8 mouse cellular contexts compared by ENCODE assay signal in the genomic region with DNA sequence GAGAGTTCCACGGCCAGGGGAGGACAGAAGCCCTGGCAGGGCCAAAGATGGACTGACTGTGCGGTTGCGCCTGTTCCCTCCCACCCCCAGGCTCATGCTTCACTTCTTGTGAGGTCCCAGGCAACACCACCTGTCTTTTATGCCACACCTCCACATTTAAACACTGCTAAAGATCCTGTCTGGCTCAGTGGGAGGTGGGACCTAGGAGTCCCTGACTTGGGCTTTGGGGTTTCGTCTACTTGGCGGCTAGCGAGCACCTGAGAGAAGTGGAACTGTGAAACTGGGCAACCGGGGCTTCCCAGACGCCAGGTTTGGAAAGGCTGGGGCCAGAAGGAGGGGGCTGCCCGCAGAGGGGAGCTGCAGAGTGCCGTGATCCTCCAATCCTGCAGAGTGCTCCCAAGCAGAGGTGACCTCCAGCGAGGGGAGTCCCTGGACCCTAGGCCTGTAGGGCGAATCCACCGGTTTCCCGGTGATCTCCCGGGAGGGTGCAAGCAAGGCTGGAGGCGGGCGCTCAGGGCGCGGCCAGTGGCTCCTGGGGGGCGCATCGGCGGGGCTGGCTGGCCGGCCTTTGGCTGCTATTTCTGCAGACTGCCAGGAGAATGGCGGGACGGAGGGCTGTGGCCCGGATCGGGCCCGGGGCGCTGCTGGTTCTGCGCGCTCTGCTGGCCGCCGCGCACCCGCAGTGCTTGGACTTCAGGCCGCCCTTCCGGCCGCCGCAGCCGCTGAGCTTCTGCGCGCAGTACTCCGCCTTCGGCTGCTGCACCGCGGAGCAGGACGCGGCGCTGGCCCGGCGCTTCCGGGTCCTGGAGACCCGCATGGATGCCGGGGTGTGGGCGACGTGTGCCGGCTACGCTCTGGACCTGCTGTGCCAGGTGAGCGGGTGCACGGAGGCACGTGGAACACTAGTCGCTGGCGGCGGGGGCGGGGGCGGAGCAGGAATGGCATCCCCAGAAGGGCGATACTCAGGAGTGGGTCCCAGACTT. TPM values are rescaled to one million over a fixed set of nuclear protein-coding genes. Genes with fewer than 3 reads are reported as not detected.
DNase-seq lines count a peak whose midpoint lies in the region; ATAC-seq and TF ChIP-seq lines count a peak whose summit lies in the region.
"Had no signal": no experiment of that assay in that cellular context is flagged by ENCODE, and none has a peak within 500 bp of the region (broad histone marks: within the 10 kb centered on the region; RNA-seq: fewer than 3 reads in every experiment).

Gene Hhipl1 (plus strand): TSS at position 459 of the 983 bp plus-strand sequence.

- no peaks in the 10 kb centered on the region for H3K9me3 ChIP-seq in embryonic facial prominence, embryonic 10.5 days
- H3K9me3 ChIP-seq in heart, postnatal 0 days (replicated peaks; ENCODE audit: control insufficient read depth, low read length), result no peaks in the 10 kb centered on the region

- H3K36me3 ChIP-seq in spleen, adult 2 months (ENCODE audit: control insufficient read depth, insufficient read depth, low read length), result no peaks in the 10 kb centered on the region
- H3K36me3 ChIP-seq in embryonic facial prominence, embryonic 10.5 days (replicated peaks), result no peaks in the 10 kb centered on the region
- H3K36me3 ChIP-seq in heart, postnatal 0 days (replicated peaks; ENCODE audit: control insufficient read depth, insufficient read depth, low read length), result no peaks in the 10 kb centered on the region
- no peaks in the 10 kb centered on the region for H3K36me3 ChIP-seq in myocyte (ENCODE audit: control insufficient read depth, insufficient read depth)

- no peak for TF ChIP-seq POLR2A in spleen, adult 2 months (IDR thresholded peaks at IDR 0.05; ENCODE audit: low read depth, low read length)
- no peak for TF ChIP-seq POLR2A in myocyte (IDR thresholded peaks at IDR 0.05; ENCODE audit: insufficient read length, low read depth)

- H3K79me2 ChIP-seq in myocyte (ENCODE audit: control insufficient read depth, insufficient read depth), result no peaks in the 10 kb centered on the region

- ATAC-seq in heart, postnatal 0 days (ENCODE audit: insufficient read depth, low read depth), result peak; percentile 39

- intact Hi-C loops in left cerebral cortex, postnatal 4 days (cut with DNase I), result no loop called here

- peak within 1 kb of the TSS; percentile 32; the same call in 1 of the 2 replicates for H3K4me3 ChIP-seq in spleen, adult 2 months (ENCODE audit: extremely low read depth, insufficient read depth, insufficient read length)
- H3K4me3 ChIP-seq in embryonic facial prominence, embryonic 10.5 days, result peak within 1 kb of the TSS; percentile 71
- peak within 1 kb of the TSS; percentile 67 for H3K4me3 ChIP-seq in heart, postnatal 0 days (ENCODE audit: low read depth, low read length)
- H3K4me3 ChIP-seq in myocyte, result peak within 1 kb of the TSS; percentile 39
- H3K4me3 ChIP-seq: erythroblast, embryonic 14.5 days had no signal

- H3K27ac ChIP-seq in spleen, adult 2 months (ENCODE audit: insufficient read depth, low read length), result 0 out of 2 replicates have a peak within 1 kb of the TSS, but pooled peaks have one; percentile 24
- H3K27ac ChIP-seq in embryonic facial prominence, embryonic 10.5 days (replicated peaks), result peak within 1 kb of the TSS; percentile 85
- H3K27ac ChIP-seq in heart, postnatal 0 days (ENCODE audit: low read depth), result peak within 1 kb of the TSS; percentile 23; the same call in 1 of the 2 replicates

- DNase-seq in spleen, adult 2 months (ENCODE audit: low read depth in 1 of 2, low spot score in 2 of 2), result no peak
- DNase-seq in spleen, postnatal 14 days (ENCODE audit: low spot score in 2 of 2), result no peak
- peak; percentile 74 for DNase-seq in embryonic facial prominence, embryonic 10.5 days (ENCODE audit: low spot score)
- DNase-seq in heart, postnatal 0 days (ENCODE audit: low spot score), result peak; percentile 38
- peak; percentile 28 for DNase-seq in left cerebral cortex, postnatal 4 days
- no peak for DNase-seq in spleen, postnatal 4 days (ENCODE audit: low spot score in 2 of 2)

- peak within 1 kb of the TSS; percentile 78 for H3ac ChIP-seq in myocyte (ENCODE audit: control insufficient read depth, insufficient read length)

- peak within 1 kb of the TSS; percentile 93 for H3K4me2 ChIP-seq in heart, postnatal 0 days (ENCODE audit: low read depth, low read length)
- peak within 1 kb of the TSS; percentile 77 for H3K4me2 ChIP-seq in myocyte (ENCODE audit: low read depth)

- H3K4me1 ChIP-seq in spleen, adult 2 months (ENCODE audit: control insufficient read depth, insufficient read depth, insufficient read length), result no peaks in the 10 kb centered on the region
- peaks cover 41% of the 10 kb centered on the region for H3K4me1 ChIP-seq in embryonic facial prominence, embryonic 10.5 days
- peaks cover 10% of the 10 kb centered on the region; the same call in 1 of the 2 replicates for H3K4me1 ChIP-seq in heart, postnatal 0 days (ENCODE audit: control insufficient read depth, insufficient read depth)

- H3K9ac ChIP-seq in heart, postnatal 0 days (replicated peaks; ENCODE audit: low read depth, low read length), result peak within 1 kb of the TSS; percentile 75

- peaks cover 6% of the 10 kb centered on the region for H3K27me3 ChIP-seq in spleen, adult 2 months (ENCODE audit: control insufficient read depth, insufficient read depth, low read length)
- H3K27me3 ChIP-seq in embryonic facial prominence, embryonic 10.5 days (replicated peaks; ENCODE audit: low read depth, poor library complexity, severe bottlenecking), result peaks cover 60% of the 10 kb centered on the region
- peaks cover 18% of the 10 kb centered on the region for H3K27me3 ChIP-seq in heart, postnatal 0 days (ENCODE audit: control insufficient read depth, insufficient read depth, low read length)
- H3K27me3 ChIP-seq in myocyte (ENCODE audit: control insufficient read depth, insufficient read depth, insufficient read length), result no peaks in the 10 kb centered on the region

- 6% methylated on average over 66 of the region's 67 CpGs for WGBS in spleen, adult 2 months
- 4% methylated on average over 67 of the region's 67 CpGs for WGBS in embryonic facial prominence, embryonic 10.5 days
- WGBS in heart, postnatal 0 days, result 4% methylated on average over 67 of the region's 67 CpGs

- no peak for TF ChIP-seq CTCF in spleen, adult 2 months (IDR thresholded peaks at IDR 0.05; ENCODE audit: extremely low read depth, insufficient read depth, insufficient read length, insufficient replicate concordance)
- TF ChIP-seq CTCF in heart, postnatal 0 days (IDR thresholded peaks at IDR 0.05; ENCODE audit: low read depth), result peak; percentile 14; the same call in 1 of the 2 replicates

- TF ChIP-seq EP300 in heart, postnatal 0 days (IDR thresholded peaks at IDR 0.05; ENCODE audit: low read depth), result no peak

TF ChIP-seq in myocyte, 11 proteins besides CTCF, POLR2A, EP300 and RAD21:
- TF ChIP-seq TCF12 (IDR thresholded peaks at IDR 0.05; ENCODE audit: insufficient read depth, poor library complexity, severe bottlenecking), result no peak
- no peak for TF ChIP-seq USF1 (IDR thresholded peaks at IDR 0.05; ENCODE audit: low read depth)
- TF ChIP-seq TCF3 (IDR thresholded peaks at IDR 0.05; ENCODE audit: insufficient read length, low read depth), result no peak
- TF ChIP-seq E2F4 (IDR thresholded peaks at IDR 0.05; ENCODE audit: insufficient read depth), result no peak
- TF ChIP-seq MAX (IDR thresholded peaks at IDR 0.05; ENCODE audit: low read depth), result no peak
- TF ChIP-seq MYOD1 (IDR thresholded peaks at IDR 0.05; ENCODE audit: control insufficient read depth in 1 of 3, insufficient read length in 2 of 3, low read depth in 2 of 3), result no peak
- TF ChIP-seq POLR2AphosphoS2 (IDR thresholded peaks at IDR 0.05; ENCODE audit: insufficient read length, low read depth), result no peak
- TF ChIP-seq REST (IDR thresholded peaks at IDR 0.05; ENCODE audit: insufficient read depth, insufficient read length), result no peak
- no peak for TF ChIP-seq CEBPB (IDR thresholded peaks at IDR 0.05; ENCODE audit: insufficient read depth, poor library complexity, severe bottlenecking)
- TF ChIP-seq MYOG (IDR thresholded peaks at IDR 0.05; ENCODE audit: control insufficient read depth in 1 of 3, insufficient read depth in 1 of 3, insufficient read length in 2 of 3, low read depth in 2 of 3), result no peak
- TF ChIP-seq SRF (IDR thresholded peaks at IDR 0.05; ENCODE audit: control insufficient read depth, insufficient read length, low read depth), result no peak
TF ChIP-seq in myocyte: peak in this region for 0.

RNA-seq across cellular contexts. Expression of gene Hhipl1, which starts in this region (rescaled TPM):
- polyA plus RNA-seq in spleen, adult 2 months (2012; rRNA removed), result 1.6 and 1.8 TPM in 2 replicates
- 0.72 and 0.99 TPM in 2 replicates for polyA plus RNA-seq in embryonic facial prominence, embryonic 10.5 days (2016; fragmentation: Nextera tagmentation; extraction: Ambion mirVana)
- total RNA-seq in heart, postnatal 0 days (2014; rRNA removed; ENCODE audit: low replicate concordance), result 0.70 and 5.0 TPM in 2 replicates
- polyA plus RNA-seq in heart, postnatal 0 days (2015; fragmentation: Nextera tagmentation; extraction: Ambion mirVana), result 0.58 and 0.61 TPM in 2 replicates
- 1 to 10 TPM; 6.3 to 6.6 TPM for total RNA-seq in left cerebral cortex, postnatal 4 days (2021)
- 13.5 TPM for polyA plus RNA-seq in myocyte (2012; fragmentation: generic; extraction: Trizol)
- polyA plus RNA-seq: erythroblast, embryonic 14.5 days had no signal

Comparison
In these comparisons a context has a peak if more than half of its experiments do, and no peak if none do; other contexts are left out.
1. Peak in DNase-seq, H3K4me3 ChIP-seq and H3K27ac ChIP-seq in embryonic facial prominence, embryonic 10.5 days; RNA of the gene not detected or under 1 TPM.
2. DNase-seq: peak in heart, postnatal 0 days (single experiment) and left cerebral cortex, postnatal 4 days (single experiment); none in spleen, adult 2 months (0 of 2), spleen, postnatal 14 days (0 of 2) and spleen, postnatal 4 days (0 of 2).
3. H3K27ac ChIP-seq: peak in every context shown above with its lines; median percentile 85 in embryonic facial prominence, embryonic 10.5 days; 24 in spleen, adult 2 months; 23 in heart, postnatal 0 days.
4. Peak in every context shown above with its lines, with median percentiles within 50 percentile points of each other: H3K4me3 ChIP-seq.